Mouse (Mus musculus) neural tube, embryonic 10.5 days (tissue): ENCODE results near the gene Dlg1.

Experiments used
- DNase-seq: peaks from one replicate; pipeline ENCODE4 v3.0.0-alpha.2; 2017; ENCODE audit warnings: low spot score; ENCODE audit errors: extremely low spot score

Dlg1 gene

GRCm38 (mm10) chr16:31655531-31655930, 7.7 kb upstream of the Dlg1 start:
- no peak for DNase-seq

- no peak for DNase-seq
Observed at GRCm38 (mm10) chr16:31657502-31657901, 5.7 kb upstream of the Dlg1 start.

GRCm38 (mm10) chr16:31658539-31659334, 4.5 kb upstream of the Dlg1 start:
- DNase-seq = no peak

DNA sequence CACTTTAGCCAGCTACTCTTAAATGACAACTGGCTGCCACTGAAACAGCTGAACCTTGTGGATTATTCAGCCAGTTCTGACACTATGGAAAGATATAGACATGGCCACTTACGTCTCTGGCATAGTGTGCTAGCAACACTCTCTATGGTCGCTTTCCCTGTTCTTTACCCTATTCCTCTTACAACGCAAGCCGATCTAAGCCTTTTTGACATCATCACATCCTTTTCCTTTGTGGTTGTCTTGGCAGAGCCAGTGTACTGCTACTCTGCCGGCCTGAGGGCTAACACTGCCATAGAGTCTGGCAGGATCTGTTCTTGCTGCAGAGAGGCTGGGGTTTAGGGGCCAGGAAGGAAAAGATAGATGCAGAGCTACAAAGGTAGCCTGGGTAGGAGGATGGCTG, 3.8 kb upstream of the Dlg1 start:
- no peak for DNase-seq

DNA sequence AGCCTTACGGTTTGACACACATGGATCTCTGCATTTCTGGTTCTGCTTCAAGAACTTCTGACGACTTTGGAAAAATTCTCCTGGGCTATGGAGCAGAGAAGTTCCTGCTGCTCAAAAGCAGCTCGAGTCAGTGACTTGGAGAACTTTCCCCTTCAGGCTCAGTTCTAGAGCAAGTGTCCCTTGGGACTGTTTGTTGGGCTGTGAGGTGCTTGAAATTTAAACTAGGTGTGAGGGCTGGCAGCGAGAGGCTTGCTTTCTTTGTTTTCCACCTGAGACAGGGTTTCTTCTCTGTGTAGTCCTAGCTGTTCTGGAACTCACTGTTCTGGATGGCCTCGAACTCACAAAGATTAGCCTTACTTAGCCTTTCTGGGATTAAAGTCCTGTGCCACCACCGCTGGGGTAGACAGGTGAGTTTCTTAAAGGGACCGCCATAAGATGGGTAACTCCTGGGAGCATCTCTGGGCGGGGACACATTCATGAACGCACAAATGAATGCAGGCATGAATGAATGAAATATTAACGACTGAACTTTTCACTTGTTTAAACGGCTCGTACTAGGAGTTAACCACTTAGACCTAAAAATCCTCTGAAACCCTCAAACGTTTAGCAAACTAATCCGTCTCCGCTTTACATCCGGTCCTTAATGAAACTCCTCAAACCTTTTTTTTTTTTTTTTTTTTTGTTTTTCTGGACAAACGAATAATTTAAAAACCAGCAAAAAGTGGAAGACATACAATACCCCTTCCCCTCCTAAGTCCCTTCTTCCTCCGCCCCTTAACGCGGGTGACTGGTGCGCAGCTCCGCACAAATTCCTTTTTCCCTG, 476 bp upstream of the Dlg1 start:
- peak; percentile 29 for DNase-seq

- DNase-seq = no peak
Observed at GRCm38 (mm10) chr16:31664287-31664597, 999 bp downstream of the Dlg1 start.

- no peak for DNase-seq
Observed at GRCm38 (mm10) chr16:31672202-31672601, 9.0 kb downstream of the Dlg1 start.

DNA sequence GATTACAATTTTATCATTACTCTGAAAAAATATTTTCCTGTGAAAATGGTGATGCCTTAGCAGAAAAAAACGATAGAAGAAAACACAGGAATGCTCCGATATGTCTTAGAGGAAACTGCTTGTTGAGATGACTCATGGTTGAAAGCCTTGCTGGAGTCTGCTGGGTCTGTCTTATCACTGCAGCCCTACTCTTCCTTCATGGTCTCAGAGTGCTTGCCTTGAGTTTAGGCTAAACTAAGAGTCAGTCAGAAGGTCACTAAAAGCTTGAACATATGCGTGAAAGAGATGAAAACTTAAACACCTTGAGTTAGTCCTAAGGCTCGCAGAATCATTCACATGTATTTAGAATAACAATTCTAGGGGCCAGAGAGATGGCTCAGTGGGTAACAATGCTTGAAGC, 14.2 kb downstream of the Dlg1 start:
- DNase-seq = no peak

DNA sequence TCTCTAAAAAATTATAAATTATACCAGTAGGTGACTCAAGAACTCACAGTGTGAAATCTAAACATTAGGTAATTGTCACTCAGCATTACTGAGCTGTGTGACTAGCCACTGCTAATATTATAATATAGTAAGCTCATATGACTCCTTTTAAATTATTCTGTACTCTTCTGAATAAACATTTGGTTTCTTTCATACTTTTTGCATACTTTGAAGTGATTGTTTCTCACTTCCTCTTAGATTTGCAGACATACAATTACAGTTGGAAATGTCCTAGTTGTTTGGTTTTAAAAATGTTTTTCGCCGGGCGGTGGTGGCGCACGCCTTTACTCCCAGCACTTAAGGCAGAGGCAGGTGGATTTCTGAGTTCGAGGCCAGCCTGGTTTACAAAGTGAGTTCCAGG, 19.0 kb downstream of the Dlg1 start:
- no peak for DNase-seq

GRCm38 (mm10) chr16:31683670-31684430, 20.6 kb downstream of the Dlg1 start:
- no peak for DNase-seq

- DNase-seq = no peak
Observed at GRCm38 (mm10) chr16:31684771-31685170, 21.5 kb downstream of the Dlg1 start.

- no peak for DNase-seq
Observed at GRCm38 (mm10) chr16:31687766-31688165, 24.5 kb downstream of the Dlg1 start.

DNA sequence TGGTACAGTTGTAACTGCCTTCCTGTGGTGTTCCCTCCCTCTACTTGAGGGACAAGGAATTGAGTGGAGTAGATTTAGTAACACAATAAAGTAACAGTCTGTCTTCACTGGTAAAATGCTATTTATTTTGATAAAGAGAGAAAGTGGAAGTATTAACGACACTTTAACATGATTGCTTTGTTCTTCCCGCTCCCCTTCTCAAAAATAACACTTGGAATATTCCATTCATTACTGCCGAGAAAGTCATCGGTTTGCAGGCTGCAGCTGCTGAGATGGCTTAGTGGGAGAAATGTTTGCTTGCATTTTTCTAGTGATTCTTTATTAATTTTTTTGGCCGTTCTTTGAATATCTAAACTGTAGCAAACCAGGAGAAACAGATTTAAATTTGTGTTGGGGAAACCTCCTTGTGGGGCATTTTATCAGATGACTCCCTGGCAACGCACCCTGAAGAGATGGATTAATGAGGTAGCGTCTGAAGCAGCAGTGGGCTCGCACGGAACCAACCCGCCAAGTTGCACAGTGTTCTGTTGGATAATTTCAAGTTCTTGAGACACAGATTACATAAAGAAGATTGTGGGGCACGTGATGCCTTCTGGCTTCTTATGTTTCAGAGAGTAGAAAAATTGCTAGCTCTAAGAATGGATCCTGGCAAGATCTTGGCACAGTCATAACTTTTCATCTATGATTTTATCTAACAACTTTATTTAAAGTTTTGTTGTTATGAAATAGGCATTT, 32.2 kb downstream of the Dlg1 start:
- no peak for DNase-seq

- DNase-seq = no peak
Observed at GRCm38 (mm10) chr16:31696367-31696766, 33.1 kb downstream of the Dlg1 start.

- DNase-seq = no peak
Observed at GRCm38 (mm10) chr16:31697341-31697740, 34.1 kb downstream of the Dlg1 start.

DNA sequence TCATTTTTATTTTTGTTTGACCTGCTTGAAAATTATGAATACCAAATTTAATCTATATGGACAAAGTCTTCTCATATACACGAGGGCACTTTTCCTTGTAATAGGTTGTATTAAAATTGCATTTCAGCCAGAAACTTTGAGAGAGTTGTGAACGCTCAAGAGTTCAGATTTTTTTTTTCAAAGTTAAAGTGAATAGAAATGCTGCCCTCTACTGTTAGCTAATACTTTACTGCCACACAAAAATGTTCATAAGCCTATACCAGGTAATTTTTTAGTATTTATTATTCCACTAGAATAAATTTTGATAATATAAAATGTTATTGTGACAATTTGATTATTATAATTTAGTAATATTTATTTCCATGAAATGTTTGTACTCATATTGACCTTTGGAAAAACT, 42.0 kb downstream of the Dlg1 start:
- no peak for DNase-seq

GRCm38 (mm10) chr16:31705904-31706303, 42.7 kb downstream of the Dlg1 start:
- no peak for DNase-seq

GRCm38 (mm10) chr16:31707326-31707725, 44.1 kb downstream of the Dlg1 start:
- DNase-seq = no peak

- no peak for DNase-seq
Observed at GRCm38 (mm10) chr16:31722991-31723390, 59.7 kb downstream of the Dlg1 start.

- no peak for DNase-seq
Observed at GRCm38 (mm10) chr16:31724121-31724520, 60.9 kb downstream of the Dlg1 start.

DNA sequence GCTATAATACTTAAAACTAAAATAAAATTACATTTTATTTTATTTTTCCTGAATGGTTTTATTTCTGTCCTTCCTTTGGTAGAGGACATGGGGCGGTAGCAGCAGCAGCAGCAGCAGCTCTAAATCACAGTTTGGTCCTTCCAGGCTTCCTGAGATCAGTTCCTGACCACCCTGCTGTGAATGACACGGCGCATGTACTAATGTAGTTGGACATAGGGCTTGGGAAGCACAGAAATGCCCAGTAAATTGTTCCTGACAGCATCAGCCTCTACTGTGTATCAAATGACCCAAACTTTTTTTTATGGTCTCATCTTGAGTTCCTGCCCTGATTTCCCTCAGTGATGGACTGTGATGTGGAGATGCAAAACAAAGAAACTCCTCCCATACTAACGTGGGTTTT, 61.6 kb downstream of the Dlg1 start:
- no peak for DNase-seq
